Mouse (Mus musculus) liver, adult (tissue): ENCODE results near the gene Ccdc12.
A peak's percentile ranks its signal among the peaks of the same experiment; 100 is the strongest.

ENCODE experiments used
- GATA4 ChIP-seq: IDR thresholded peaks from 2 replicates; pipeline ENCODE4 v1.6.1; 2014; ENCODE audit warnings: mild to moderate bottlenecking, low read length; ENCODE audit not compliant: insufficient replicate concordance

Gene Ccdc12

GRCm38 (mm10) chr9:110635225-110635624, 21.1 kb upstream of the Ccdc12 start:
- no peak for TF ChIP-seq GATA4

GRCm38 (mm10) chr9:110638611-110639021, 17.7 kb upstream of the Ccdc12 start:
- TF ChIP-seq GATA4 = no peak

GRCm38 (mm10) chr9:110641006-110641405, 15.3 kb upstream of the Ccdc12 start:
- no peak for TF ChIP-seq GATA4

GRCm38 (mm10) chr9:110642812-110643524, 13.3 kb upstream of the Ccdc12 start:
- no peak for TF ChIP-seq GATA4

GRCm38 (mm10) chr9:110643787-110644186, 12.5 kb upstream of the Ccdc12 start:
- TF ChIP-seq GATA4 = no peak

GRCm38 (mm10) chr9:110644295-110644694, 12.0 kb upstream of the Ccdc12 start:
- TF ChIP-seq GATA4 = no peak

GRCm38 (mm10) chr9:110645219-110645618, 11.1 kb upstream of the Ccdc12 start:
- TF ChIP-seq GATA4 = no peak

- TF ChIP-seq GATA4 = no peak
These were observed 6.5 kb upstream of the Ccdc12 start for GRCm38 (mm10) chr9:110649775-110650174.

GRCm38 (mm10) chr9:110651931-110652722, 4.2 kb upstream of the Ccdc12 start:
- TF ChIP-seq GATA4 = no peak

- no peak for TF ChIP-seq GATA4
These were observed 3.2 kb upstream of the Ccdc12 start for GRCm38 (mm10) chr9:110652963-110653654.

GRCm38 (mm10) chr9:110653655-110654461, 2.4 kb upstream of the Ccdc12 start, which contains the start of gene Nbeal2:
TSS of gene Nbeal2 (minus strand) at chr9:110654161.
- peak; percentile 16; the same call in 1 of the 2 replicates for TF ChIP-seq GATA4

GRCm38 (mm10) chr9:110654726-110655650, 1.3 kb upstream of the Ccdc12 start:
- TF ChIP-seq GATA4 = no peak

GRCm38 (mm10) chr9:110655651-110656007, 674 bp upstream of the Ccdc12 start:
- no peak for TF ChIP-seq GATA4
